Mouse (Mus musculus): ENCODE measurements around the gene Gck.

Gck gene

GRCm38 (mm10) chr11:5869331-5869730 is 80.5 kb downstream of the Gck start:
- DNase-seq: no peak

- DNase-seq: no peak
These were observed 81.6 kb downstream of the Gck start for GRCm38 (mm10) chr11:5868324-5868723.

GRCm38 (mm10) chr11:5867196-5867595 is 82.7 kb downstream of the Gck start:
- no peak for DNase-seq

GRCm38 (mm10) chr11:5862394-5863105 is 87.3 kb downstream of the Gck start:
- no peak for DNase-seq

DNA sequence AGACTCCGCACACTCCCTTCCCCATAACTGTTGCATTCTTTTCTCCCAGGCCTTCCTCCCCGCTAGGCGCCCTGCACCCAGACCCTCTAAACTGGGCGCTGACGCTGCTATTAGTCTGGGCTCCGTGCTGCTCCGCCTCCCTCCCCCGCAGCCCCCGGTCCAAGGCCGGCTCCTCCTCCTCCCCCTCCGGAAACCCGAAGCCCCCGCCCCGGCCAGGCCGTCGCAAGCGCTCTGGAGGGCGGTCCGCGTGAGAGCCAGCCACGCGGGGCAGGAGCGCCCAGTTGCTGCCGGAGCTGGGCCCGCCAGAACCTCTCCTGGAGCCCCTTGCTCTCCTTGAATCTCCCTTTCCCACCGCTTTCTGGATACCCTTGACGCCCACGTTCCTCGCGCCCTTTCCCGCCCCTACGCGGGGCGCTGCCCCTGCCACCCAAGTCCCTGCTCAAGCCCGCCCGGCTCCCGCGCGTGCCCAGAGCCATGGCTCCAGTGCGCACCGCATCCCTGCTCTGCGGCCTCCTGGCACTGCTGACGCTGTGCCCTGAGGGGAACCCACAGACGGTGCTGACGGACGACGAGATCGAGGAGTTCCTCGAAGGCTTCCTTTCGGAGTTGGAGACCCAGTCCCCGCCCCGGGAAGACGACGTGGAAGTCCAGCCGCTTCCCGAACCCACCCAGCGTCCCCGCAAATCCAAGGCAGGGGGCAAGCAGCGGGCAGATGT is 88.0 kb downstream of the Gck start, which contains the start of gene Aebp1:
Aebp1 (plus strand) TSS at position 270 of the 716 bp plus-strand sequence.
- DNase-seq: no peak

- DNase-seq: no peak
These were observed 89.2 kb downstream of the Gck start for GRCm38 (mm10) chr11:5860639-5861038.

GRCm38 (mm10) chr11:5859883-5860550 is 89.9 kb downstream of the Gck start:
- DNase-seq: no peak

GRCm38 (mm10) chr11:5858723-5859122 is 91.2 kb downstream of the Gck start:
- DNase-seq: no peak

GRCm38 (mm10) chr11:5856479-5857130 is 93.3 kb downstream of the Gck start:
- no peak for DNase-seq

DNA sequence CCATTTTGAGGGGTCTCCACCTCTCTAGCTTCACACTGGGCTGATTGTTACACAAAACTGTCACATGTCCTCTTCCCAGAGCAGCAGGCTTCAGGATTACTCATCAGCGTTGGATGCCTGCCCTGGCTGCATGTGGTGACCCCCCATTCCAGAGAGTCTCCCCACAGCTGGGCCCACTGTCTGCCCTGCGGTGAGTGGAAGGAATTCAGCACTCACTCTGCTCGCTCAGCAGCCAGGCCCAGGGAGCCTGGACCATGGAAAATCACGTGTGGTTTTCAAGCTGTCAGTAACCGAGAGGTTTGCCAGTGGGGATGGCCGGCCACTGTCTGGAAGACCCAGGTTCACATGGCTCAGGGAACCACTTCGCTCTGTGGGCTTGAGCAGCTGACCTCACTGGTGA is 94.0 kb downstream of the Gck start:
- no peak for DNase-seq

GRCm38 (mm10) chr11:5855481-5855880 is 94.4 kb downstream of the Gck start:
- no peak for DNase-seq

- no peak for DNase-seq
These were observed 97.6 kb downstream of the Gck start for GRCm38 (mm10) chr11:5852314-5852713.

DNA sequence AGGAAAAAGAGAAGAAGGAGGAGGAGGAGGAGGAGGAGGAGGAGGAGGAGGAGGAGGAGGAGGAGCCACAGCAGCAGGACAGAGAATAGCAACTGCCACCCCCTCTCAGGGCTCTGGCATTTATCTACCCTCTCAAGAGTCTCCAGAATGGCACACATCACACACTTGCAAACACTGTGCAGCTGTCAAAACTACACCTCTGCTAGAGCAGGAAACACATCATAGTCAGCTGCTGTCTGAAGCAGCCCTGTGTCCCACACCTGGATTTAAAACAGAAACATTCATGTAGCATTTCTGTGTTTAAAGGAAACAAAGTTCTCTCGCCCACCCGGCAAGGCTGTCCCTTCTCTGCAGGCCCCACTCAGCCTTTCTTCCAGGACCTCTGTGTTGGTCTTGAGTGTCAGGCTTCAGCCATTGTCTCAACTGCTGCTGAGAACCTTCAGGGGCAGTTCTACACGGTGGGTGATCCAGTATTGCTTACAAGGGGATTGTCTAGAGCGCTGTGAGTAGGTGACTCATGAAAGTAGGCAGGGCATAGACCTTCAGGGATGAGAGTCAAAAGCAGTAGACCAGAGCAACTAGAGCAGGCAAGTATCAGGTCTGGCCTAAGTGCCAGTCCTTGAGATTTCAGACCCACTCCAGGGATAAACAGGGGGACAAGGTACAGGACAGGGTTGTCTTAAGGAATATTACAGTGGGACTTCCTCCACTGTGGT is 98.7 kb downstream of the Gck start:
- no peak for DNase-seq
